Mouse (Mus musculus) layer of hippocampus, postnatal 14 days (tissue): Measurements from ENCODE around the gene Exosc6. TPM values are rescaled to one million over a fixed set of nuclear protein-coding genes. Genes with fewer than 3 reads are reported as not detected.
"Not testable (repeated sequence)": the region's sequence is repeated elsewhere in the genome, so short reads cannot be mapped to it uniquely, and the experiment has no call there.

Experiments
- DNase-seq, 2 experiments: peaks; one replicate each; pipeline ENCODE4 v3.0.0; 2021 to 2022; ENCODE audit warnings: low spot score in 2 of 2, mixed read lengths in 1 of 2
- total RNA-seq, 2 experiments: library from RNA; stranded (reverse); gene quantifications; 2 replicates each; pipeline ENCODE4 v1.2.3; 2021

Gene Exosc6
- total RNA-seq, 2 experiments from 2014 or later, result not detected

DNA sequence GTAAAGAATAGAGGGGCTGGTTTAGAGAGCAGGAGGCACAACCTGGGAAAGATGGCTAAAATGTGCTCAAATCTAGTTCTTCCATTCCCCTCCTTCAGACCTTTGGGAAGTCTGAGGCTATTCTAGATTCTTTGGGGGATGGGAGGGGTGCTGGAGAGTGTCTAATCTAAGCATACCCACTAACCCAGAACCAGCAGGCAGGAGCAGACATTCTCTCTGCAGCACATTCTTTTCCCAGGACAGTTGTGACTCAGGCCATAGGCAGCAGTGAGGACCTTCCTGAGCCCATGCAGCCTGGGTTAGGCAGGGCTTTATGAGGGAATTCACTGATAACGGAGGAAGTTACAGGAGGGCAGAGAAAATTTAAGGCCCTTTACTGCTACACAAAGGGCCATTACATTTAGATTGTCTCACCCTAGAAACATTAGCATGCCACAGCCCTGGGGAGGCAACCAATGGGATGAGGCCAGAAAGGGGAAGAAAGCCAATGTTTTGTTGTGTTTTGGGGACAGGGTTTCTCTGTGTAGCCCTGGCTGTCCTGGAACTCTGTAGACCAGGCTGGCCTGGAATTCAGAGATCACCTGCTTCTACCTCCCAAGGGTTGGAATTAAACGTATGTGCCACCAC lies 2.9 kb downstream of the Exosc6 start:
- DNase-seq, result no peak

DNA sequence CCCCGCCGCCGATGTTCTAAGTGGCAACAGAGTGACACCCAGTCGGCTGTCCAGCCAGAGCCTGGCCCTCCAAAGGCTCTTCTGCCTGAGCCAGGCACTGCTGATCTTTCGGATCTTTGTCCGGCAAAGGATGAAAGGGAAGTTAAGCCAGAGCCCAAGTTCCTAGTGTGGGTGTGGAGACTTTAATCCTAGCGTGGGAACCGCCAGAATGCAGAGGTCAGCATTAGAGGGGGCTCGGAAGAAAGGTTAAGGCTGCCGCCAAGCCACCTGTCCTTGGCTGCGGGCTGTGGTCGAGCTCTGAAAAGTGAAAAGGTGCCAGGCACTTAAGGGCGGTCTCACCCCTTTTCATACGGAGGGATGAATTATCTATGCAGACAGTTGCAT lies 5.5 kb downstream of the Exosc6 start:
- DNase-seq, result no peak

DNA sequence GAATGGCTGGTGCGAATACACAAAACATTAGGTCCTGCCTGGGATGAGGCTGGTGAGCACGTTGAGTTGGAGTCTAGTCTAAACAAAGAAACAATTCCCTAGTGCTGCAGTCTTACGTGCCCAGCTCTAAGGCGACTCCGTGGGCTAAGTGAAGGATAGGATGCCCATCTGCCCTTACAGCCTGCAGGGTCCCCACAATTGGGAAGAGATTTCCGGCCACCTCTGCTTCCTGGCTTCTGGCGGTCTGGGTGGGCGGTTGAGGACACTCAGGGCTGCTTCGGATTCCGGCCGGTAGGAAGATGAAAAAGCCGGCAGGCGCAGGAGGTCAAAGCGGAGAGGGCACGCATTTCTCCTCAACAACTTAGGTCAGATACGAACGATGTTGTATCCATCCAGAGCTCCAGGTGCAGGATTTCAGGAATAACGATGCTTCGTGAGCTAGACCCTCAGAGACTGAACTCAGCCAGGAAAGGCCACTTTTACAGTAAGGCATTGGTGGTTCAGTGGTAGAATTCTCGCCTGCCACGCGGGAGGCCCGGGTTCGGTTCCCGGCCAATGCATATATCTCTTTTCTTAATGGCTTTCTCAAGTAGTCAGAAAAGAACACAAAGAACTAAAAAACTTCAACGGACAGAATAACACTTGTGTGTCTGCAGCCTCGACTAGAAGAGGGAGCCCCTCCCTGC lies 6.1 kb downstream of the Exosc6 start:
- peak; percentile 93 to 94 for DNase-seq

DNA sequence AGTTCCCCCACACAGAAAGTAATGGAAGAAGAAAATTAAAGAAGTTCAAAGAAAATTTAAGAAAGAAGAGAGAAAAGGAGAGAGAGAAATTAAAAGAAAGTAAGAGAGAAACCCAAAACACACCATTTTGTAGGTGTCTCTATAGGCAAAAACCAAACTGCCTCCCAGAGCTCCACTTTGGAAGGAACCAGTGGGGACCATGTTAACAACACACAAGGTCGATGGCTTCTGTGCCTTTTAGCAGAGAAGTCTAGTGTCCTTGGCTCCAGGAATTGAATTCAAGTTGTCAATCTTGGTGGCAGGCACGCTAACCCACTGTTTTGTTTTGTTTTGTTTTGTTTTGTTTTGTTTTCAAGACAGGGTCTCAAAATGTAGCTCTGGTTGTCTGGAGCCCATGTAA lies 6.8 kb downstream of the Exosc6 start:
- DNase-seq, result no peak

DNA sequence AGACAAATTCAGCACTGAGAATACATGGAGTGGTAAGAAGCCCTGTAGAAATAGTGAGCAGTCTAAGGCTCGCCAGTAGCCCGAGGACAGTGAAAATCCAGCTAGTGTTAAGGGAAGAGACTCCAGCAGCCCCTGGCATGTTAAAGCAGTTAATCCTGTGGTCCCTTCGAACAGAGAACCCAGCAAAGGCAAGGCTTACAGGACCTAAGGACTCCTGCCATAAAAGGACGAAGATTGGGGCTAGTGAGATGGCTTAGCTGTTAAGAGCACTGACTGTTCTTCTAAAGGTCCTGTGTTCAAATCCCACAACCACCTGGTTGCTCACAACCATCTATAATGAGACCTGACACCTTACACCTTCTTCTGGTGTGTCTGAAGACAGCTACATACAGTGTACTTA lies 10.2 kb downstream of the Exosc6 start:
- no peak for DNase-seq

DNA sequence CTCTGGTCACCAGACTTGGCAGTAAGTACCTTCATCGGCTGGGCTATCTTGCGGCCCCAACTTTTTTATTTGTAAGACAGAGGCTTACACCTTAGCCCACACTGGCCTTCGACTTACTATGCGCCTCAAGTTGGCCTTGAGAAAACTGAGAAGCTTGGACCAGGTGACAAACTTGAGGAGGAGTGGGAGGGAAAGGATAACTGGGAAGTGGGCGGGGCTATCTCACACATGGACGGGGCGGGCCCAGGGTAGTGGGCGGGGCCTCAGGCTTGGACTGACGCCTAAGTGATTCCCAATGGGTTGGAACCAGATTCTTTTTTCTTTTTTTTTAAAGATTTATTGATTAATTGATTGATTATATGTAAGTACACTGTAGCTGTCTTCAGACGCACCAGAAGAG lies 11.3 kb downstream of the Exosc6 start:
- DNase-seq, result no peak

DNA sequence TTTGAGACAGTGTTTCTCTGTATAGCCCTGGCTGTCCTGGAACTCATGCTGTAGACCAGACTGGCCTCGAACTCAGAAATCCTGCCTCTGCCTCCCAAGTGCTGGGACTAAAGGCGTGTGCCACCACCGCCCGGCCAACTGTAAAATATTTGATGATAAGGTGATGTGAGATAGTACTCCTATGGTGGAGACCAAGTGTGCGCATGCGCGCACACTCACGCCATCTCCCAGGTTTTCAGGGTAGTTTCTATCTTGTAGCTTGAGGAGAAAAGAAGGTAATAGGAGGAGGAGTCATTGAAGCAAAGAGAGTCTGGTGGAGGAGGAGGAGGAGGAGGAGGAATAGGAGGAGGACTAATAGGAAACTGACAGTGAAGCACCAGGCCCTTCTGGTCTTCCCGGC lies 12.5 kb downstream of the Exosc6 start:
- DNase-seq, result not testable (repeated sequence)

DNA sequence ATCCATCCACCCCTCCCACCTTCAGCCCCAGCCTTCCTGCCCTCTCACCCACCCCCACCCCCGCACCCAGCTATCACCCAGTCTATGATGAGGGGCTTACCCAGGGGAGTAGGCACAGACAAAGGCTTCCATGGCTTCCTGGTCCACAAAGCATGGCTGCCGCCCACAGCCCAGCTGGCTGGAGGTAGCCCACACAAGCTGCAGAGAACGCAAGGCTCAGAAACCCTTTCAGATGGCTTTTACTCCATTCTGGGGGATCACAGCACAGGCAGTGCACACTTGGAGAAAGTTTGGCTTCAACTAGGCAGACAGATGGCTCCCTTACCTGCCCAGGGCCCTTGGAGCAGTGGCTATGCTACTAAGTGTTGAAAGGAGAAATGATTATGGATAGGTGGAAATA lies 19.8 kb downstream of the Exosc6 start:
- DNase-seq, result peak; percentile 37 to 41

DNA sequence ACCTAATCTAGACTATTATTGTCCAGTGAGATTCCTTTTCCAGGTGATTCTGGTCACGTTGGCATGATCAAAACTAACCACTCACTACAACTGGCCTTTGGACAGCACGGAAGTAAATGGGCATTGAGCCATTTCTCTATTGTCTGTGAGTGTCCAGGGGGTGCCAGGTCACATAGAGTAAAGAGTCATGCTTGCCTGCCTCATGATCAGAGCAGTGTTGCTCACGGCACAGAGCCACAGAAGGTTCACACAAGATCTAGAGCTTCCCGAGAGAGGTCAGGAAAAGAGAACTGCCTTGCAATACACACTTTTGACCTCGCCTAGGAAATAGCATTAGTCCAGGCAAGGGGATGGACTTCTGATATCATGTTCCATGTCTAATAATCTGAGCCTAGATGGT lies 23.3 kb downstream of the Exosc6 start:
- DNase-seq, result no peak

DNA sequence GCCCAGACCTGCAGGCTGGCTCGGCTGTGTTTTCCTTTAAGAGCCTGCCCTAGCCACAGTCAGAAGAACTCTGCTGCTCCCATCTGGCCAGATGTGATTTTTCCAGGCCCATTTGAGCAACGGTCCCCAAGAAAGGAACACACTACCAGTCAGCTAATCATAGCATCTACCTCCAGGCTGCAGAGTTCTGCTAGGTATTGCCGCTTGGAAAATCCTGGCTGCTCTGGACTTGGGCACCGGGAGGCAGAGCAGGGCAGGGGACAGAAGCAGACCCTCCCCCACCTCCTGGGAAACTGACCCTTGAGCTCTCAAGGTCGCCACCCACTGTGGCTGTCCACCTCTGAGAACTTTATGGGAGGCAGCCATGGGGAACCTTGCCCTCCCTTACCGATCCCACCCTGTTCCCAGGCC lies 23.7 kb downstream of the Exosc6 start:
- DNase-seq, result no peak

DNA sequence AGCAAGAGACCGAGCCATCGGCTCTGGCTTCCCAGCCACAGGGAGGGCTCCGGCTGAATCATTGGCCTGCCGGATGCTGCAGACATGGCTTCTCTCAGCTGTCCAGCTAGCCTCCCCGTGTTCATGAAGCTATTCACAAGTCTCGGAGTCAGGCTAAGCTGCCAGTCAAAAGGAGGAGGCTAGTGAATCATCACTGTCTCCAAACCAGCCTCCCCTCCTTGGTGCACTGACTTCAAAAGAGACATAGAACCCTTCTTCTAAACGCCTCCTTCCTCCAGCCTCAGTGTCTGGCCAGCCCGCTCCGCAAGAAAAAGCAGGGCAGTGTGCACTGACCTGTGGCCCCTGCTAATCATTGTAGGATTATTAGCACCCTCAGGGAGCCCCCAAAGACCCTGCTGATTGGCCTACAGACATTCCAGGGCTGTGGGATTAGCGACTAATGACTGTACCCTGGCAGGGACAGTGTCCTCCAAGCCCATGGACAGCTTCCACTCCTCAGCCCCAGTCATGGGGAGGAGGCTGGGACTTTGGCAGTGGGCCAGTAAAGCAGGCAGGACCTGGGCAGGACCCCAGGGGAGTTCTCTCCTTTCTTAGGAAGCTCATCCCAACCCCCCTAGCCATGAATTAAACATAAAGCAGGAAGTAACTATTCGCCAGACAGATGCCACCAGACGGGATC lies 25.6 kb downstream of the Exosc6 start:
- no peak for DNase-seq

DNA sequence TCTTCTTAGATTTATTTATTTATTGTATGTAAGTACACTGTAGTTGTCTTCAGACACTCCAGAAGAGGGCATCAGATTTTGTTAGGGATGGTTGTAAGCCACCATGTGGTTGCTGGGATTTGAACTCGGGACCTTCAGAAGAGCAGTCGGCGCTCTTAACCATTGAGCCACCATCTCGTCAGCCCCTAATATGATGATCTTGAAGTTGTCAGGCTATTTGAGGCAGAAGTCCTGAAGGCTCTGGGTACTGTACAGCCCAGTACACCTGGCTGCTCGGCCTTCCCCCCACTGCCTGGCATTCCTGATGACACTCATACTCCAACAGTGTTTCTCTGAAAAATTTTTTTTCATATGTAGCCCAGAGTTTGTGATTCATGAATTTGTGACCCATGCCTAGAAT lies 27.8 kb downstream of the Exosc6 start:
- DNase-seq, result not testable (repeated sequence)

DNA sequence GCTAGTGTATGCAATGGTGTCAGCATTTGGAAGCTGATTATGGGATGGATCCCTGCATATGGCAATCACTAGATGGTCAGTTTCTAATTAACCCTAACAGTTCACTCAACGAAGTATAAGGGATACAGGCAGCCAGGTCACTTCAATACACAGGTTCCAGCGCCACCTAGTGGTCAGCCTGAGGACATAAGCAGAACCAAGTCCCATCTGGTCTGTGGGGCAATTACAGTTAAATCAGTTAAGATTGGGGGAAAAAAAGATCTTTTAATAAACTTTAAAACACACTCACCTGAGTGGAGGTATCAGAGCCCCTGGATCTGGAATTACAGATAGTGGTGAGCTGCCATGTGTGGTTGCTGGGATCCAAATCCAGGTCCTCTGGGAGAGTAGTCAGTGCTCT lies 34.0 kb downstream of the Exosc6 start:
- peak; percentile 70 to 76 for DNase-seq

DNA sequence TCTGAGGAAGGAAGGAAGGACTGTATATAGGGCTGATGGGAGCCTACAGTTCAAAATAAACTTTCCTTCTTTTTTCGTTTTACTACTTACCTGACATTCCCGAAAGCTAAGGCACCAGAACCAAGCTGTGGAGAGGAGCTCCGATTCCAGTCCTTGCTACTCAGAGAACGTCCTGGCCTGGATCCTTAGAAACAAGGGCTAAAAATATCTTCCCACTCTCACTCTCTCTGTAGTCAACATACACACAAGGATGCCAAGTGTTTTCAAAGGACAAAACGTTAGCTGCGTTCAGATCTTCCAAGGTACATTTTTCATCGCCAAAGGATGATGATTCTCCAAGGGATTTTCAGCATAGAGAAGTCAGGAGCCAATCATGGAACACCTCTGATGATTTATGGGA lies 35.6 kb downstream of the Exosc6 start:
- DNase-seq, result no peak

DNA sequence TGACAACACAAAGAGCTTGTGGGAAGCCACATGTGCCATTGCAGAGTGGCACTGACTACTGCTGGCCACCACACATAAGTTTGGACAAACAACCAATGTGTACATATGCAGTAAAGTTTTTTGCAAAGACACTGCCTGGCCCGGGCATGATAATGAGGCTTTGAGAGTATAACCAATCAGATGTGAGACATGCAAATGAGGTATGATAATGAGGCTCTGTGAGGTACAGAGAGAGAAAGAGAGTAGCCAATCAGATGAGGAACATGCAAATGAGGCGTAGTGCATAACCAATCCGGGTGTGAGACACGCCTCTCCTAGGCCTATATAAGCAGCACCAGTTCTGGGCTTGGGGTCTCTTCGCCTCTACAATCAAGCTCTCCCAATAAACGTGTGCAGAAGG lies 36.2 kb downstream of the Exosc6 start, which contains the start of gene Clec18a:
Gene Clec18a (minus strand): TSS at position 101 of the 400 bp plus-strand sequence.
- DNase-seq, result not testable (repeated sequence)

DNA sequence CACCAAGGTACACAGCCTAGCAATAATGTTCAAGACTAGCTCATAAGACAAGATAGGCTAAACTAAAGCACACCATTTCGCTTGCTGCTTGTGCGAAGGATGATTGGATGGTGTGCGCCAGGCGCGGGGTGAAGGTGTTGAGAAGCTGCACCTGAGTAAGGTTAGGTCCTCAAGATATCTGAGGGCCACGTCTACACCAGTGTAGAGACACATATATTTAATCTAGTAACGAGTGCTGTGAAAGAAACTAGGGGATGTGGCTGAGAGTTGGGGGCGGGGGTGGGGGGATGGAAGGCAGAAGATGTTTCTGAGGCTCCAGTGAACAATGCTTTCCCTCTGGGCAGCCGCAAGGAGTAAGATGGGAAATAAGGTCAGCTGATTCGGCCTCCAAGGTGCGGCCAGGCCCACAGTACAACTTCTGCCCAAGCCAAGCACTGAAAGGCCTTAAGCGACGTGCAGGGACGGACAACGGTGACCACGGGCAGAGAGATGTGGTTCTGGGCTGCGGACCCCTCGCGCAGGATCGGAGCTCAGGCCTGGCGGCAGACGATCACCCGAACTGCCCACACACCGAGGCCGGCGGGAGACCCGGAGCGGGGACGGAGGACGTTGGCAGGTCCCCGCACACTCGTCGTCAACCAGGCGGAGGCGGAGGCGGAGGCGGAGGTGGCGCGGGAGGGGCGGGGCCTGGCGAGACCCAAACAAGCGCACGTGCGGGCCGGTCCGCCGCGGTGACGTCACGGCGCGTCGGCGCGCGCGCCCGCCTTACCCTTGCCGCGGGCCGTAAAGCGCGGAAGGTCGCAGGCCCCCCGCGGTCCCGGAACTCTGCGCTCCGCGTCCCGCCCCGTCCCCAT lies 38.0 kb downstream of the Exosc6 start, which contains the start of gene Pdpr:
Gene Pdpr (plus strand): TSS at position 766 of the 854 bp plus-strand sequence.
- peak; percentile 87 to 90 for DNase-seq

DNA sequence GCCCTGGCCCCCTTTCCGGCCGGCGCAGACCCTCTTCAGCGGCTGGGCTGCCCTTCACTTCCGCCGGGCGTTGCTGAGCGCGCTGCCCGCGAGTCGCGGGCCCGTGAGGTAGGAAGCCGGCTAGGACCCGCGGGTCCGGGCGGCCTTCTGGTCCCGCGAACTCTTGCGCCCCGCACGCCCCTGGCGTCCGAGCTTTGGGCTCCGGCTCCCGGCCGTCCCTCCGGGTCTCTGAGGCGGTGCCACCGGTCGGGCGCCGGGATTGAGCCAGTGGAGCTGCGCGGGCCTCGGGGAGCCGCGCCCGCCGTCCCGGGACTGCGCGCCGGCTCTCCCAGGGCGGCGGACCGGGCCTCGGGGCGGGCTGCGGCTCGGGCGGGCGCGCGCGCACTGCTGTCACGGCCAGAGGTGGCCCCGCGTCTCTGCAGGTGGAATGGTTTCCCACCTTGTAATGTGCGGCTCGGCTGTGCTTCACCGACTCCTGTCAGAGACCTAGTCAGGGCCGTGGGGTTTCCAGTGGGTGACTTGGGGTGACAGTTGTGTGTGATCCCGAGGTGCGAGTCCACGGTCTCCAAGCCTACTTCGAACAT lies 38.7 kb downstream of the Exosc6 start:
- not testable (repeated sequence) for DNase-seq
